Mouse (Mus musculus) liver, adult 2 months (tissue): ENCODE data around the gene Rnaset2b.
"Not testable (repeated sequence)": the region's sequence is repeated elsewhere in the genome, so short reads cannot be mapped to it uniquely, and the experiment has no call there.

ENCODE experiments used
- CTCF ChIP-seq: fragments of 200-500 bp; IDR thresholded peaks from 2 replicates; pipeline ENCODE4 v1.5.1; 2011; ENCODE audit warnings: low read depth, low read length, control low read depth
- POLR2A ChIP-seq: fragments of 200-500 bp; IDR thresholded peaks from 2 replicates; pipeline ENCODE4 v1.6.1; 2011; ENCODE audit warnings: low read length, control low read depth; ENCODE audit not compliant: insufficient read depth; ENCODE audit errors: extremely low read depth

GRCm38 (mm10) chr17:7008885-7009284 is 38.5 kb downstream of the Rnaset2b start:
- TF ChIP-seq POLR2A, CTCF: not testable (repeated sequence)
